Mouse (Mus musculus) CD4-positive, CD25-positive, alpha-beta regulatory T cell, adult 4 months (primary cell): Measurements from ENCODE around the gene Aff4. TPM values are rescaled to one million over a fixed set of nuclear protein-coding genes. Genes with fewer than 3 reads are reported as not detected.
"Not testable (repeated sequence)": the region's sequence is repeated elsewhere in the genome, so short reads cannot be mapped to it uniquely, and the experiment has no call there.

ENCODE experiments used
- ATAC-seq: one replicate; pipeline ENCODE4 v1.8.0; 2017
- polyA plus RNA-seq, 2 experiments: library from polyadenylated mRNA; unstranded; fragments of 100-300 nt; shearing (Covaris generic); gene quantifications; one replicate each; pipeline ENCODE4 v1.2.1; 2017

Gene Aff4
- polyA plus RNA-seq, 2 experiments from 2014 or later = 17.4 to 18.3 TPM

GRCm38 (mm10) chr11:53341019-53341418 lies 9.6 kb upstream of the Aff4 start:
- ATAC-seq = not testable (repeated sequence)

DNA sequence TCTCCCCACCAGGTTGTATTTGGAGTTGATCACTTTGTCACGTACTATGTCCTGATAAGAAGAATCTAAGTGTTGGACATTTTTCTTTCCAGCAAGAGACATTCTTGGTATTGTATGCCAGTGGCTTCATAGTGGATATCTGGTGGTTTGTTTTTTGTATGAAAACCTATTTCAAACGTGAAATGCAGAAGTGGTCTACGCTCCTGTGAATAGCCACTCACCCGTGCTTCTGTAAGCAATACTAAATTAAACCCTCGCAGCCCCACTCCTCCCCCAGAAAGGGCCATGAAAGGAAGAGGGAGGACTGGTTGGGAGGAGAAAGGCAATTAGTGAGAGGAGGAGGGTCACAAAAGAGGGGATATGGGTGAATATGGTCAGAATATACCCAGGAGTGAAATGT lies 7.9 kb upstream of the Aff4 start:
- ATAC-seq = no peak

DNA sequence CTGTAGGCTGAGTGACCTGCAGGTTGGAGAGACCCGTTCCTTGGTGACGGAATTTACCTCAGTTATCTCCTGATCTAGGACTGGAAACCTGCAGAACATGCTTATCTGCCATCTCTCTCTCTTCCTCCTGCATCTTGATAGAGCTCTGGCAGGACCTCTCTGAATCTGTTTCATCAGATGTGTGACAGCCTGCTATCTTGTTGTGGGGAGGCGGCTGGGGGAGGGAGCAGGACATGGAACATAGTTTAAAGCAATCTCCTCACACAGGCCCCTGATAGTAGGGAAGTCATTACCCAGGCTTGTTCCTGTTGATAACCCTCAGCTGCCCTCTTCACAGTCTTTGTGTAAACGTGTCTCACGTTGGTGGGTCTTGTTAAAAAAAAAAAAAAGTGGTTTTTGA lies 5.3 kb upstream of the Aff4 start:
- no peak for ATAC-seq

DNA sequence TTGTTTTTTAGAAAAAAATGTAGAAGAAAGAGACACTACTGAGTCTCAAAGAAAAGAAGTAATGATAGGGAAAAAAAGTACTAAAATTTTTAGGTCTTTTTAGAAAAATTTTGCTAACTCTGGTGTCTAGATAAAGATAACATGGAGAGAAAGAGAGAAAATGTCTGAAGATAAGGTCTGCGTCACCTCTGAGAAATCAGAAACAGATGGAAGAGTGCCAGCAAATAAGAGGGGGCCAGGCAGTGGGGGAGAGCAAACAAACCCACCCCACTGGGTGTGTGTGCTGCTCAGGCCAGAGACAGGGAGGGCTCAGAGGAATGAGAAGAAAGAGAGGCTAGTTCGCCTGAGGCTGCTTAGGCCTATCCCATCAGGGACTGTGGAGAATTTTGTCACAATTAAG lies 4.9 kb upstream of the Aff4 start:
- no peak for ATAC-seq

DNA sequence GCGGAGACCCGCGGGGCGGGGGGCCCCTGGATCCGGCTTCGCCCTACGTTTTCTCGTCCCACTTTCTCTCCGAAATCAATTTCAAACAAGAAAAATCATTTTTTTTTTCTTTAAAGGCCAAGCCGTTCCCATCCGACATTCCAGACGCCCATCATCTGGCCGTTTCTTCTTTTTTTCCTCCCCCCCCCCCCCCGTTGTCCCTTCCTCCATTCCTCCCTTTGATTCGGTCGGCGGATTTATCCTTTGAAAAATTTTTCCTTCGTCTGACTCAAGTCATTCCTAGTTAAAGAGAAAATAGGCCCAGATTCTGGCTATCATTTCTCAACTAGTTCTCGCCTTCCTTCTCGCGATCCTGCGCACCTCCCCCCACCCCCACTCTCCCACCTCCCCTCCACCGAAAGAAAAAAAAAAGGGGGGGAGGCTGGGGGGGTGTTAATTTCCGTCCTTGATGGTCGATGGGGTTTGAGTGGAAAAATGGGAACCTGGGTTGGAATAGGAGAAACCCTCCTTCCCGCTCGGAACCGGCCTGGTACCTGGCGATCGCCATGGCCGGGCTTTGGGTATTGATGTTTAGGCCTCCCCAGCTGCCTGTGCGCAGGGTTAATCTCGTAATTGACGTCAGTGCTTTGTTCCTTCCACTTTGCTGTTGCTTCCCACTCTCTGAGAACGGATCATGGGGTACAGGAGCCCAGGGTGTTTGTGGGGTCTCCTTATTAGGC lies 750 bp downstream of the Aff4 start:
- no peak for ATAC-seq

GRCm38 (mm10) chr11:53351943-53352590 lies 1.4 kb downstream of the Aff4 start:
- no peak for ATAC-seq

DNA sequence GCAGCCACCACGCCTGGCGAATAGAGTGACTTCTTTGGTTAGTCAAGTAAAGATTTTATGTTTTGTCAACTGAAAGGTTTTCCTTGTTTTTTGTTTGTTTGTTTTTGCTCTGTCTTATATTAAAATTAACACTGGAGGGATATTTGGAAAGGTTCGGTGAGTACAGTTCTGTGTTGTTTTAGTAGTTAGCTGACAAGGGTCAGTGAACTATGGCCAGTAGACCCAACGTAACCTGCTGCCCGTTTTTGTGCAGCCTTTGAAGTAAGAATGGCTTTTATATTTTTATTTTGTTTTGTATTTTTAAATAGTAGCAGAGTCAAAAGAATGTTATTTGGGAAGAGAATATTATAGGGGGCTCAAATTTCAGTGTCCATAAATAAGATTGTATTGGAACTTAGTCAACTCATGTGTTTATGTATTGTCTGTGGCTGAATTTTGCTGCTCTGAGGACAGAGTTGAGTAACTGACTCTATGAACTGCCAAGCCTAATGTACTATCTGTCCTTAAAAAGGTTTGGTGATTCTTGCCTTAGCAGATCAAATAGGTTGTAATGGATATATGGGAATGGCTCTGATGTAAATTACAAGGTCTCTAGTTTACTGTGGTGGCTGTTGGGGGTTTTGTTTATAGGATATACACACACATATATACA lies 8.0 kb downstream of the Aff4 start:
- ATAC-seq = no peak

GRCm38 (mm10) chr11:53367032-53367431 lies 16.4 kb downstream of the Aff4 start:
- ATAC-seq = no peak

DNA sequence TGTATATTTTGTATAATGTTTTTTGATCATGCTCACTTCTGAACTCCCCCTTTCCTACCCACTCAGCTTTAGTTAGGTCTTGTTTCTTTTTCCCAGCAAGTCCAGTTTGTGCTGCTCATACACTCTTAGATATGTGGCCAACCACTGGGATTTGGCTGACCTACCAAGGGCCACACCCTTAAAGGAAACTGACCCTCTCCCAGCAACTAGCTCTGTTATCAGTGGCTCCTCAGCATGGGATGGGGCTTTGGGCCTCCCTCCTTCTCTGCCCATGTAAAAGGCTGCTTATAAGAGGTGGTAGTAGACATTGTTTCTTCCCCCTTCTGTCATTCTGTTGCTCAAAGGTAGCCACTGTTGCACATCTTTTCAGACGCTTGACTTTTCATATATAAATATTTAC lies 28.3 kb downstream of the Aff4 start:
- ATAC-seq = no peak

GRCm38 (mm10) chr11:53383758-53384428 lies 33.3 kb downstream of the Aff4 start:
- no peak for ATAC-seq

DNA sequence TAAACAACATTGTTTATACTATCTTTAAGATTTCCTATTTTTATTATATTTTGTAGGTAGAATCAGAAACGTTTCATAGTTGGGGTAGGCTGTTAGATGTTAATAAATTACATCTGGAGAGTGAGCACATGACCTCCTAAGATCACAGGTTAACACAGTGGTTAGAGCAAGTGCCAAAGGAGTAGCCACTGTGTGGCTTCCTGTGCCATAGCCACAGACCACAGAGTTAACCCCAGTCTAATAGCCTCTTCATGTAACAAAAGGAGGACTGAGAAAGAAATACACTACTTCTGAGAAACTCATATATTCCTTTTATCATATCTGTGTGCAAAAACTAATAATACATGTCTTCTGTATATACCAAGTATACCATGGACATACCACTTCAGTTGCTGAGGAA lies 43.2 kb downstream of the Aff4 start:
- no peak for ATAC-seq

DNA sequence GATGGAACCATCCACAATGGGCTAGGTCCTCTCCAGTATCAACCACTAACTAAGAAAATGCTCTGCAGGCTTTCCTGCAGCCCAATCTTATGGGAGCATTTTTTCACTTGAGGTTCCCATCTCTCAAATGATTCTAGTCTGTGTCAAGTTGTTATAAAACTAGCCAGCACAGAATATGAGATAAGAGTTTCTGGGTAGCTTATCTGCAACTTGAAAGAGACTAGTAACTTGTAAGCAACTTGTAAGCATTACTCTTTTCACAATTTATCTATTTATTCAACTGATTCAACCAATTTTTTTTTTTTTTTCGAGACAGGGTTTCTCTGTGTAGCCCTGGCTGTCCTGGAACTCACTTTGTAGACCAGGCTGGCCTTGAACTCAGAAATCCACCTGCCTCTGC lies 53.0 kb downstream of the Aff4 start:
- no peak for ATAC-seq

DNA sequence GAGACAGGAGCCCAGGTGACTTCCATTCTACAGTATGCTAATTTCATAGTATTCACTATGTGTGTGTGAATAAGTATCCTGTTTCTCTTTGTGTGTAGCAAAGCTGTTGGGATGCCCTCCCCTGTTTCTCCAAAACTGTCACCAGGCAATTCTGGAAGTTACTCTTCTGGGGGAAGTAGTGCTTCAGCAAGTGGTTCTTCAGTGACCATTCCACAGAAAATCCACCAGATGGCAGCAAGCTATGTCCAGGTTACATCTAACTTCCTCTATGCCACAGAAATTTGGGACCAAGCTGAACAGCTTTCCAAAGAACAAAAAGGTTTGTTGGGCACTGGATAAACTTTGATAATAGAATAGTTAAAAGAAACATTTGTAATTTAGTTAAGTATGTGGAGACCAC lies 61.1 kb downstream of the Aff4 start:
- ATAC-seq = no peak

DNA sequence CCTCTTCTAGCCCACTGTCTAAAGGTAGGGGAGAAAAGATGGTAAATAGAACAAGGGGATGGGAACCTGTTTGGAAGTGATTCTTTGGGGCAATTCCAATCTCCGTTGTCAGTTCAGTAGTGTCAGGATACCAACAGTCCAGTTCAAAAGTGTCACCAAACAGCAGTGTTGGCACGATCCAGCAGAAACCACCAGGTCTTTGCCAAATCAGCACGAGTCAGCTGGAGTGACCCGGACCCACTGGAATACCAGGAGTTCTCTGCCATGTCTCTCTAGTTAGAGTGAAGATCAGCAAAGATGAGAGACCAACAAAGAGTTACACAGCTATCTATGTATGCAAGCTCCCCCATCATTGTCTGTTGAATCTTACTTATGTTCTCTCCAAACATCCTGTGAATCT lies 63.2 kb downstream of the Aff4 start:
- ATAC-seq = no peak

- ATAC-seq = no peak
Observed at GRCm38 (mm10) chr11:53418048-53418447, 67.4 kb downstream of the Aff4 start.

GRCm38 (mm10) chr11:53423036-53423435 lies 72.4 kb downstream of the Aff4 start, which contains the start of gene Leap2:
Gene Leap2 (minus strand): TSS chr11:53423170.
- no peak for ATAC-seq

DNA sequence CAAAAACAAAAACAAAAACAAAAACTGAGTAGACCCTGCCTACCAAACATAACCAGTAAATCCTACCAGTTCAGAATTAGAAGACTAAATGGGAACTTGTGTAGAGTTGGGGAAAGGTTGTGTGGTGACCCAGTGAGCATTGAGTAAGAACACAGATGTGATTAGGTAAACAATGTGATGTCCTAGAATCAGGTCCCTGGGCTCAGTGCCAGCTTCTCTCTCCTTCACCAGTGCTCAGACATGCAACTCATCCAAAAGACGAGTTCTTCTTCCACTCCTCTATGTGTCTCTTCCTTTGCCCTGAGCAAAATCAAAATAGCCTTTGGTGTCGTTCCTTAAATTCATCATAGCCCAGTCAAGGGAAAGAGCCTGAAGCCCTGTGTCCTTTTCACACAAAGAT lies 74.2 kb downstream of the Aff4 start:
- no peak for ATAC-seq

- ATAC-seq = no peak
Observed at GRCm38 (mm10) chr11:53425251-53425650, 74.6 kb downstream of the Aff4 start.

GRCm38 (mm10) chr11:53425711-53426255 lies 75.2 kb downstream of the Aff4 start:
- no peak for ATAC-seq

DNA sequence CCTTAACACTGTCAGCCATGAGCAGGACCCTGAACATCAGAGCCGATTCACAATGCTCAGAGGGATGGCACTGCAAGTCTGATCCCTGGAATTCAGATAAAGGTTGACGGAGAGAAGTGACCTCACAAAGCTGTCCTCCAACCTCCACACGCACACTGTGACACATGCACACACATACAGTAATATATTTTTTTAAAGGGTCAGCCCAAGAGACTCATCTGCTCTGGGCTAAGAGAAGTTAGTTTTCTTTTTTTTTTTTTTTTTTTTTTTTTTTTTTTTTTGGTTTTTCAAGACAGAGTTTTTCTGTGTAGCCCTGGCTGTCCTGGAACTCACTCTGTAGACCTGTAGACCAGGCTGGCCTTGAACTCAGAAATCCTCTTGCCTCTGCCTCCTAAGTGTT lies 76.3 kb downstream of the Aff4 start:
- not testable (repeated sequence) for ATAC-seq

GRCm38 (mm10) chr11:53427993-53428715 lies 77.5 kb downstream of the Aff4 start:
- ATAC-seq = no peak

DNA sequence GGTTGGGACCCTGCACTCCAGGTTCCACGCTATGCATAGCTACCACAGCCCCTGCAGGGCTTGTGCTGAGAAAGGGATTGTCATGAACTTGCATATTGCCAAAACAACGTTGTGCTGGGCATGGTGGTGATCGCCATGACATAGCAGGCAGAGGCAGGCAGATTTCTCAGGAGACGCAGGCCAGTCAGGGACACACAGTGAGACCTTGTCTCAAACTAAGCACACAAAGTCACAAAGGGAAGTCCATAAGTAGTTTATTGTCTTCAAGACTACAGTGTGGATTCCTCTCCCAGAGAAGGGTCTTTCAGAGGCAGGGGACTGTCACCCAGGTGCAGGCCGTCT lies 78.1 kb downstream of the Aff4 start:
- no peak for ATAC-seq

DNA sequence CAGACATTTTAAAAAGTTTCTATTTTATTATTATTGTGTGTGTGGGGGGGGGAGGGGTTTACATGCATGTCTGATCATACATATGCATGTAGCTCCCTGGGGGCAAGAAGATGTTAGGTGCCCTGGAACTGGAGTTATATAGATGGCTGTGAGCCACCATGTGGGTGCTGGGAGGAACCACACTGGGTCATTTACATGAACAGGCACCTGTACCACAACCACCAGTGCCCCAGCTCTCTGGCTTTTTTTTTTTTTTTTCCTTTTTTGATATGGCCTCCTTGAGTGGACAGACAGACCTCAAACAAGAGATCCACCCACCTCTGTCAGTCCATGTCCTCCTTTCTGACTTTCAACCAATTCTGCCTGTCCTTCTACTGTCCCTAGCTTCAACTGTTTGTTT lies 78.5 kb downstream of the Aff4 start:
- no peak for ATAC-seq
